Mouse (Mus musculus): ENCODE data around the gene Dpy19l1.

Dpy19l1 gene

GRCm38 (mm10) chr9:24470166-24470565, 32.8 kb downstream of the Dpy19l1 start:
- DNase-seq (ENCODE audit: low spot score): no peak

- DNase-seq (ENCODE audit: low spot score): no peak
Measured at GRCm38 (mm10) chr9:24467186-24467585, 35.8 kb downstream of the Dpy19l1 start.

GRCm38 (mm10) chr9:24466649-24467048, 36.3 kb downstream of the Dpy19l1 start:
- no peak for DNase-seq (ENCODE audit: low spot score)

DNA sequence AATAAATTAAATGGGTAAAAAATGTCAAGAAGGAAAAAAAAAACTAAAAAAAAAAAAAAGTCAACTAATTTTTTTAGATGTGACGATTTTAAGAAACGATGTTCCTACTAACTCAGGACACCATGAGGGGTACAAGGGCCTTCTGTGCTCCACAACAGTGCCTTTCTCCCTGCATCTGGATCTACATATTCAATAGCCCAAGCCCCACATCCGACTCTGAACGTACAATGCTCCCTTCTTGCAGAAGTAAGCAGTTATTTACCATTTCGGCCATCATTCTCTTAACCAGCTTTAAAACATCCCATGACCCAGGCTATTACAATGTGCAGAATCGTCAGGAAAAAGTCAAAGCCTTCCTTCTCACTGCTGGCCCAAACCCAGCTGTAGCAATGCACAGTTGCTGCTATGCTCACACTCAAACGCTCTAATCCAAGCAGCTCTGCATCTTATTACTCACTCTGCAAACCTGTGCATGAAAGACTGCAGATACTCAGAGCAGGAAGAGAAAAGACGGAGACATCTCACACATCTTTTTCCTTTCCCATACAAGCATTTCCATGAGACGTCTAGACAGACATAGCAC, 41.5 kb downstream of the Dpy19l1 start:
- DNase-seq (ENCODE audit: low spot score): no peak

GRCm38 (mm10) chr9:24453833-24454232, 49.1 kb downstream of the Dpy19l1 start:
- no peak for DNase-seq (ENCODE audit: low spot score)

DNA sequence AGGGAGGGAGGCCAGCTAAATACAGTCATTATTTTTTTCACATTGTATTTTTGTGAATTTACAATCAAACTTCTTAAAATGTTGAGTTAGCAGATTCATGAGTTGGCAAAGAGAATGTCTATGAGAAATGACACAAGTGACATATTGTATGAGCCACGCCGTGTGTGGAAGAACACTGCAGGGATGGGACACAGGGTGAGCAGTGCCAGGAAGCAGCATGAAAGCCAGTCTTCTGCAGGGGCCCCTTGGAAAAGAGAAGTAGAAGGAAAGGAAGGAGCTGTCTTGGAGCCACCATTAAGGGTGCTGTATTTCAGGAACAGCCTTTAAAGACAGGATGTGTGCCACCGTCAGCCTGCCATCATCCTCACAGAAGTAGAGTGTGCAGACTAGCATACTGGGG, 52.0 kb downstream of the Dpy19l1 start:
- no peak for DNase-seq (ENCODE audit: low spot score)

- DNase-seq (ENCODE audit: low spot score): no peak
Measured at GRCm38 (mm10) chr9:24450524-24450923, 52.4 kb downstream of the Dpy19l1 start.

- no peak for DNase-seq (ENCODE audit: low spot score)
Measured at GRCm38 (mm10) chr9:24434901-24435300, 68.0 kb downstream of the Dpy19l1 start.

- no peak for DNase-seq (ENCODE audit: low spot score)
Measured at GRCm38 (mm10) chr9:24429721-24430120, 73.2 kb downstream of the Dpy19l1 start.

GRCm38 (mm10) chr9:24425679-24426078, 77.3 kb downstream of the Dpy19l1 start:
- DNase-seq (ENCODE audit: low spot score): no peak

DNA sequence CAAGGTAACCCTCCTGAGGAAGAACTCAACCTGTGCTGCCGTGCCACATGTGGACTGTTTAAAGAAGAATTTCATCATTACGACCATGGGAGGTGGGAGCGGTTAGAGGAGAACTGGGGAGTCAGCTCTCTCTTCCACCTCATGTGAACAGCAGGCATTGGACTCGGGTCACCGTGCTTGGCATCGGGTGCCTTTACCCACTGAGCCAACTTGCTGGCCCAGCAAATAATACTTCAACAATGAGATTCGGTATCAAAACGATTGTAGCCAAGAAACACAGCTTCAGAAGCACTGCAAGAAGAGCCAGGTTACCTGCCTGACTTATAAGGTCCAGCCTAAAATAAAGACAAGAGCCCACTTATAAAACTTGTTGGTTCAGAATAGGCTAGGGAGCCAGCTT, 79.7 kb downstream of the Dpy19l1 start:
- no peak for DNase-seq (ENCODE audit: low spot score)

GRCm38 (mm10) chr9:24421888-24422287, 81.1 kb downstream of the Dpy19l1 start:
- DNase-seq (ENCODE audit: low spot score): no peak

GRCm38 (mm10) chr9:24421221-24421620, 81.7 kb downstream of the Dpy19l1 start:
- no peak for DNase-seq (ENCODE audit: low spot score)

DNA sequence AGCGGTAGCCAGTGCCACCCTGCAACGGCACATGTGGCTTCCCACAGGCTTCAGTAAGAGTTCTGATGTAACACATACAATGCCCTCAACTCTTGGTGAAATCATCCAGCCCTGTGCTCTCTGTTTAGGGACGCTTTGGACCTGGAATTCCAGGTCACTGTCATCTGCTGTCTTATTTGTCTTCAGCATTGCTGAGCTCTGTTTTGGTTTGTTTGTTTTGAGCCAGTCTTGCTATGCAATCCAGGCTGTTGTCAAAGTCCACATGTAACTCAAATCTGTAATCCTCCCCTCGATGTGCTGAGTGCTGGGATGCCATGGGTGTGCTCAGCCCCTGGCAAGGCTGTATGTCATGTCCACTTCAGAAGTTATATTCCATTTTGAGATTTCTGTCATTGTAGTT, 82.8 kb downstream of the Dpy19l1 start:
- DNase-seq (ENCODE audit: low spot score): no peak

DNA sequence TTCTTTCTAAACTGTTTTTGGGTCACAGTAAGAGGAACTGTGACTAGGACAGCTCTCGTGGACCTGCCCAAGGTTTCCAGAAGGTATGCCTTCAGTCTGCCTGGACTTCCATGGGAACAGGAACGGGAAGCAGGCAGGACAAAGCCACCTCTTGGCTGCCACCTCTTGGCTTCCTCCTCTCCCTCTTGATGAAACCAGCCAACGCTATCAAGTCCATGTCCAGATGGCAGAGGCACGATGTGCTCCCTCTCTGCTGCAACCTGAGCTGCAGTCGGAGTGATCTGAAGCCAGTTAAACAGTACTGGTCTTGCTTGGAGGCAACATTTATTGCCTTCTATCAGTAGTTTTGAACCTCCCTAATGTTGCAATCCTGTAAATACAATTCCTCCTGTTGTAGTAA, 84.7 kb downstream of the Dpy19l1 start:
- no peak for DNase-seq (ENCODE audit: low spot score)

- DNase-seq (ENCODE audit: low spot score): no peak
Measured at GRCm38 (mm10) chr9:24411483-24411882, 91.5 kb downstream of the Dpy19l1 start.

GRCm38 (mm10) chr9:24410439-24410838, 92.5 kb downstream of the Dpy19l1 start:
- DNase-seq (ENCODE audit: low spot score): no peak

GRCm38 (mm10) chr9:24407992-24408391, 94.9 kb downstream of the Dpy19l1 start:
- DNase-seq (ENCODE audit: low spot score): no peak

DNA sequence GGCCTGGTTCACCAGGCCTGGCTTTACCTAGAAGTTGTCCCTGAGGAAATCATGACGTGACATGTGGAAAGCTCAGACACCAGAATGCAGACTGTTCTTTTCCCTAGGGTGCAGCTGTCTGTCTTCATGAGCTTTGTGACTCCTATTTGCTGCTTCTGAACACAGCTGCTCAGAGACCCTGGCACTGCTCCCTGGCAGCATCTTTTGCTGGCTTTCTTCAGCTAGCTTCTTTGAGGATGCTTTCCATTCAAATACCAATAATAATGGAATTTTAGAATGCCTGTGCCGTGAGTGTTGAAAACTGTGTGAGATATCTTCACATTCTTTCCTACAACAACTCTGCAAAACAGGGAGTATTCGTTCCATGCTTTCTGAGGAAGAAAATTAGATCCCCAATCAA, 108.8 kb downstream of the Dpy19l1 start:
- no peak for DNase-seq (ENCODE audit: low spot score)

DNA sequence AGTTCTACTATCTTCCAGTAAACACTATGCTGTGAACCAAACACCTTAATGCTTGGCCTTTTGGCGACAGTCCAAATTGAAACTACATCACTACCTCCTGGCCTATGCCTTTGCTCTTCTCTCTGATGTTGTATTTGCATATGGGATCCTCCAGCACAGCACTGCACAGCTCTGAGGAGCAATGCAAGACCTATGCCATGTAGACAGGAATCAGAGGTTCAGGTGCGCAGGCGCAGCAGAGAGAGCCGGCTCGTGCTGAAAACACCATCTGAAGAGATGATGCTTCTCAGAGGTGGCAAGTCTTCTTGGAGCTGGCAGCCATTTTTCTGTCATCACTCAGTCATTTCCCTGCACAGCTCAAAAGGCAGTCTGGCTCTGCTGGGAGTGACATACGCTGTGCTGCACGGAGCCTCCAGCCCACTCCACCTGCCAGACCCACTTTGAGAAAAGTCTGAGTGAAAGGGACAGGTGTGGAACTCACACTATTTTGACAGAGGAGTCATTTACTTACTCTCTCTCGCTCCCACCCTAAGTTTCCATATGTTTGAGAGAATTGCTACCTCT, 112.1 kb downstream of the Dpy19l1 start:
- DNase-seq (ENCODE audit: low spot score): no peak

- DNase-seq (ENCODE audit: low spot score): no peak
Measured at GRCm38 (mm10) chr9:24387230-24387629, 115.7 kb downstream of the Dpy19l1 start.

DNA sequence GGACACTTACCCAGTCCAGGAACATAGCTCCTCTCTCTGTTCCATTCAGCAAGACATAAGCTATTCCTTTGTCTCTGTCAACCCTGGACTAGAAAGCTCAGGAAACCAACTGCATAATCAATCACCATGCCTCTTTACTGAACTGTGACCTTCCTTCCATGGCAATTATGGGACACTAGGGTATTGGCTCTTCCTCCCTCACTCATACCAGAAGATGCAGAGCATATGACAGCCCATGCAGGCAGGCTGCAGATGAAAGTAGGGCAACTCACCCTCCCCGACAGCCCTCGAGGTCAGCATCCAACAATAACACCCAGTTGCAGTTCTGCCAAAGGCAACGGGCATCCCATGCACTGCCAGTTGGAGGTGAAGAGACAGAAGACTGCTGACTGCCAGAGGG, 123.6 kb downstream of the Dpy19l1 start:
- DNase-seq (ENCODE audit: low spot score): no peak

DNA sequence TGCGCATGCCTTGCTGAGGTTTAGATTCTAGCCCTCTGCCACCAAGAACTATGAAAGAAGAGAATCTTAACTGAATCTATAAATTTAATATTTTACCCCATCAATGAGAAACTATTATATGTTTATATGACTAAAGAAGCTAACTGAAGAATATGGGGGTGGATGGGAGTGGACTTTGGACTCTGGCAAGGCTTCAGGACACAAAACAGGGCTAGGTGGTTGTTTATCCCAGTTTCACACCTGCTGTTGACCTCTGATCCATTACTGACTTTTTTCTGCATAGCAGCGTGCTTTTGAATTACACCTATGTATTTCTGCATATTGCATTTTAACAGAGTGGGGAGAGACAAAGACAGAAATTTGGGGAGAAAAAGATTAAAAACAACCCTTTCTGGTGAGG, 124.1 kb downstream of the Dpy19l1 start:
- no peak for DNase-seq (ENCODE audit: low spot score)

Measured in layer of hippocampus, adult 9-10 months (tissue).